ENCODE assay signal across 28 mouse cellular contexts in genomic region chr12:112581113-112581512, GRCm38 (mm10). TPM values are rescaled to one million over a fixed set of nuclear protein-coding genes. Genes with fewer than 3 reads are reported as not detected.
DNase-seq lines count a peak whose midpoint lies in the region; ATAC-seq and TF ChIP-seq lines count a peak whose summit lies in the region.
"Had no signal": no experiment of that assay in that cellular context is flagged by ENCODE, and none has a peak within 500 bp of the region (broad histone marks: within the 10 kb centered on the region; RNA-seq: fewer than 3 reads in every experiment).

No protein-coding gene starts in this region.

- 50% methylated on average over 3 of the region's 3 CpGs for WGBS in liver, embryonic 12.5 days (ENCODE audit: insufficient replicate concordance)
- 90% methylated on average over 3 of the region's 3 CpGs for WGBS in kidney, embryonic 14.5 days

- H3K9me3 ChIP-seq in liver, embryonic 12.5 days (replicated peaks), result no peaks in the 10 kb centered on the region
- no peaks in the 10 kb centered on the region for H3K9me3 ChIP-seq in kidney, embryonic 14.5 days (ENCODE audit: control insufficient read depth, low read length)
- H3K9me3 ChIP-seq: embryonic facial prominence, embryonic 10.5 days; forebrain, embryonic 10.5 days; G1E; heart, embryonic 13.5 days; kidney, embryonic 15.5 days; limb, embryonic 13.5 days; midbrain, embryonic 15.5 days had no signal

- no peak for DNase-seq in liver
- DNase-seq in B cell, adult 2 months, result no peak
- DNase-seq: adrenal gland, postnatal 25 days; cerebellum, adult 11 months; cerebellum, adult 9-11 months; forebrain, postnatal 0 days; gastrocnemius, postnatal 14 days; heart, adult 18-20 months; heart, postnatal 14 days; kidney, postnatal 36 days; lung, embryonic 14.5 days; thymus, postnatal 25 days had no signal

- H3K79me3 ChIP-seq in C2C12 (ENCODE audit: low read depth), result no peaks in the 10 kb centered on the region

- no peaks in the 10 kb centered on the region for H3K36me3 ChIP-seq in liver, embryonic 12.5 days
- no peaks in the 10 kb centered on the region for H3K36me3 ChIP-seq in C2C12 (ENCODE audit: control insufficient read depth, insufficient read depth)
- H3K36me3 ChIP-seq in kidney, embryonic 14.5 days (ENCODE audit: control insufficient read depth, insufficient read depth, low read length), result no peaks in the 10 kb centered on the region
- H3K36me3 ChIP-seq: embryonic facial prominence, embryonic 10.5 days; forebrain, embryonic 10.5 days; G1E; heart, embryonic 13.5 days; kidney, embryonic 15.5 days; limb, embryonic 13.5 days; midbrain, embryonic 15.5 days had no signal

- H3K4me2 ChIP-seq in liver, embryonic 12.5 days, result no peak overlapping the region
- H3K4me2 ChIP-seq in kidney, embryonic 14.5 days (replicated peaks; ENCODE audit: low read depth, low read length), result no peak overlapping the region
- H3K4me2 ChIP-seq: heart, embryonic 13.5 days; kidney, embryonic 15.5 days; limb, embryonic 13.5 days; lung, embryonic 14.5 days; midbrain, embryonic 15.5 days had no signal

- H3K79me2 ChIP-seq in C2C12 (ENCODE audit: control insufficient read depth, insufficient read depth), result no peaks in the 10 kb centered on the region

- H3K27me3 ChIP-seq in liver, embryonic 12.5 days (replicated peaks), result peaks cover 12% of the 10 kb centered on the region; the same call in 1 of the 2 replicates
- no peaks in the 10 kb centered on the region for H3K27me3 ChIP-seq in C2C12 (ENCODE audit: control insufficient read depth, insufficient read depth, insufficient read length)
- no peaks in the 10 kb centered on the region for H3K27me3 ChIP-seq in kidney, embryonic 14.5 days (ENCODE audit: control insufficient read depth, insufficient read depth, low read length)
- H3K27me3 ChIP-seq: CH12.LX; kidney, embryonic 15.5 days; midbrain, embryonic 15.5 days had no signal

- H3ac ChIP-seq in C2C12 (ENCODE audit: control insufficient read depth, insufficient read length, low read depth), result no peak overlapping the region

- no peak overlapping the region for H3K4me3 ChIP-seq in liver, embryonic 12.5 days
- no peak overlapping the region for H3K4me3 ChIP-seq in C2C12 (ENCODE audit: insufficient read depth, poor library complexity, severe bottlenecking)
- no peak overlapping the region for H3K4me3 ChIP-seq in kidney, embryonic 14.5 days (ENCODE audit: low read length)
- H3K4me3 ChIP-seq: embryonic facial prominence, embryonic 10.5 days; forebrain, embryonic 10.5 days; heart, embryonic 13.5 days; kidney, embryonic 15.5 days; limb, embryonic 13.5 days; midbrain, embryonic 15.5 days; myocyte had no signal

- ATAC-seq in liver, embryonic 12.5 days, result no peak
- peak; percentile 82 for ATAC-seq in granulocyte monocyte progenitor cell, adult 5-6 weeks (replicated peaks; ENCODE audit: poor library complexity, severe bottlenecking)
- peak; percentile 86 for ATAC-seq in megakaryocyte progenitor cell, adult 5-6 weeks (replicated peaks; ENCODE audit: poor library complexity)
- ATAC-seq in kidney, embryonic 14.5 days (ENCODE audit: low FRiP score, low TSS enrichment), result no peak
- ATAC-seq: forebrain, postnatal 0 days; hindbrain, postnatal 0 days; intestine, embryonic 16.5 days; midbrain, embryonic 15.5 days had no signal

- H3K9ac ChIP-seq in liver, embryonic 12.5 days, result no peak overlapping the region
- no peak overlapping the region for H3K9ac ChIP-seq in kidney, embryonic 14.5 days (ENCODE audit: low read depth, low read length)
- H3K9ac ChIP-seq: forebrain, postnatal 0 days; heart, embryonic 13.5 days; kidney, embryonic 15.5 days; limb, embryonic 13.5 days; lung, embryonic 14.5 days; midbrain, embryonic 15.5 days had no signal

- 0 out of 2 replicates have a peak overlapping the region, but pooled peaks have one; percentile 4 for H3K27ac ChIP-seq in liver, embryonic 12.5 days
- no peak overlapping the region for H3K27ac ChIP-seq in kidney, embryonic 14.5 days (ENCODE audit: low read depth, low read length)
- H3K27ac ChIP-seq: embryonic facial prominence, embryonic 10.5 days; forebrain, embryonic 10.5 days; heart, embryonic 13.5 days; hindbrain, postnatal 0 days; kidney, embryonic 15.5 days; limb, embryonic 13.5 days; midbrain, embryonic 15.5 days had no signal

- TF ChIP-seq CTCF in C2C12 (IDR thresholded peaks at IDR 0.05; ENCODE audit: control insufficient read depth, insufficient read depth, insufficient read length), result no peak

- peaks cover 51% of the 10 kb centered on the region for H3K4me1 ChIP-seq in liver, embryonic 12.5 days
- peaks cover 21% of the 10 kb centered on the region for H3K4me1 ChIP-seq in kidney, embryonic 14.5 days (ENCODE audit: control insufficient read depth, insufficient read depth, low read length)
- H3K4me1 ChIP-seq: midbrain, embryonic 15.5 days had no signal

TF ChIP-seq in C2C12, 6 proteins besides CTCF, POLR2A, EP300 and RAD21:
- no peak for TF ChIP-seq MYOD1 (IDR thresholded peaks at IDR 0.05; ENCODE audit: control insufficient read depth, insufficient read length, low read depth)
- peak; percentile 56 for TF ChIP-seq CEBPB (IDR thresholded peaks at IDR 0.05; ENCODE audit: low read depth)

RNA-seq across cellular contexts. Expression of gene Inf2, which starts 7.5 kb away (rescaled TPM):
- 2.2 and 2.7 TPM in 2 replicates for polyA plus RNA-seq in liver, embryonic 12.5 days (2016; fragmentation: Nextera tagmentation; extraction: Ambion mirVana)
- polyA plus RNA-seq in C2C12 (2012; fragmentation: generic; extraction: Trizol), result 118 TPM
- total RNA-seq in granulocyte monocyte progenitor cell, adult 5-6 weeks (2014; fragmentation: Nextera tagmentation), result 18.1 and 23.3 TPM in 2 replicates
- 3.6 and 7.8 TPM in 2 replicates for total RNA-seq in granulocyte monocyte progenitor cell, adult 5-6 weeks (2017)
- total RNA-seq in megakaryocyte progenitor cell, adult 5-6 weeks (2015), result 11.0 and 13.6 TPM in 2 replicates
- total RNA-seq in megakaryocyte progenitor cell, adult 5-6 weeks (2017), result 4.8 and 7.1 TPM in 2 replicates
- polyA plus RNA-seq in kidney, embryonic 14.5 days (2014; fragmentation: Nextera tagmentation; extraction: Ambion mirVana), result 4.7 and 5.8 TPM in 2 replicates

RNA-seq across cellular contexts. Expression of gene Adssl1, which starts 38.7 kb away (rescaled TPM):
- 5.2 and 5.6 TPM in 2 replicates for polyA plus RNA-seq in liver, embryonic 12.5 days (2016; fragmentation: Nextera tagmentation; extraction: Ambion mirVana)
- polyA plus RNA-seq in C2C12 (2012; fragmentation: generic; extraction: Trizol), result 10.1 TPM
- 128 and 139 TPM in 2 replicates for total RNA-seq in granulocyte monocyte progenitor cell, adult 5-6 weeks (2014; fragmentation: Nextera tagmentation)
- total RNA-seq in granulocyte monocyte progenitor cell, adult 5-6 weeks (2017), result 109 and 122 TPM in 2 replicates
- 113 and 131 TPM in 2 replicates for total RNA-seq in megakaryocyte progenitor cell, adult 5-6 weeks (2015)
- total RNA-seq in megakaryocyte progenitor cell, adult 5-6 weeks (2017), result 113 and 126 TPM in 2 replicates
- 8.0 and 9.3 TPM in 2 replicates for polyA plus RNA-seq in kidney, embryonic 14.5 days (2014; fragmentation: Nextera tagmentation; extraction: Ambion mirVana)
- total RNA-seq: G1E had no signal

Comparison
In these comparisons a context has a peak if more than half of its experiments do, and no peak if none do; other contexts are left out.
1. ATAC-seq: peak in granulocyte monocyte progenitor cell, adult 5-6 weeks (single experiment) and megakaryocyte progenitor cell, adult 5-6 weeks (single experiment); none in liver, embryonic 12.5 days (single experiment) and kidney, embryonic 14.5 days (single experiment).
2. RNA of gene Inf2, which starts 7.5 kb away (polyA plus RNA-seq): 118 TPM in C2C12 (single experiment); 4.7 to 5.8 TPM in kidney, embryonic 14.5 days and 2.2 to 2.7 TPM in liver, embryonic 12.5 days; every median in the first group is over 10 times any median in the second.